In genomic region chr1:181845767-181846166, GRCm38 (mm10) we compare ENCODE assay signal across 18 mouse cellular contexts. TPM values are rescaled to one million over a fixed set of nuclear protein-coding genes. Genes with fewer than 3 reads are reported as not detected.
A peak's percentile ranks its signal among the peaks of the same experiment; 100 is the strongest.
DNase-seq lines count a peak whose midpoint lies in the region; ATAC-seq and TF ChIP-seq lines count a peak whose summit lies in the region.
"Had no signal": no experiment of that assay in that cellular context is flagged by ENCODE, and none has a peak within 500 bp of the region (broad histone marks: within the 10 kb centered on the region; RNA-seq: fewer than 3 reads in every experiment).

No protein-coding gene starts in this region.

- no peak for TF ChIP-seq EP300 in liver, postnatal 0 days (IDR thresholded peaks at IDR 0.05; ENCODE audit: low read depth)

- H3K4me1 ChIP-seq in spleen, adult 2 months (ENCODE audit: control insufficient read depth, insufficient read depth, insufficient read length) = peaks cover 8% of the 10 kb centered on the region; the same call in 1 of the 2 replicates
- peaks cover 11% of the 10 kb centered on the region for H3K4me1 ChIP-seq in liver, postnatal 0 days (ENCODE audit: insufficient read depth)

- no peak for TF ChIP-seq CTCF in spleen, adult 2 months (IDR thresholded peaks at IDR 0.05; ENCODE audit: extremely low read depth, insufficient read depth, insufficient read length, insufficient replicate concordance)
- no peak for TF ChIP-seq CTCF in liver, postnatal 0 days (IDR thresholded peaks at IDR 0.05; ENCODE audit: low read depth)
- TF ChIP-seq CTCF in layer of hippocampus, adult 2 months (conservative IDR thresholded peaks at IDR 0.05) = no peak

- peak overlapping the region; percentile 33; the same call in 1 of the 2 replicates for H3K4me2 ChIP-seq in liver, postnatal 0 days (ENCODE audit: low read depth, low read length)
- H3K4me2 ChIP-seq: hindbrain, embryonic 13.5 days; limb, embryonic 15.5 days; lung, embryonic 15.5 days; neural tube, embryonic 12.5 days had no signal

- WGBS in spleen, adult 2 months = 11% methylated on average over 3 of the region's 3 CpGs
- 32% methylated on average over 3 of the region's 3 CpGs for WGBS in liver, postnatal 0 days (ENCODE audit: insufficient replicate concordance)

- H3K27me3 ChIP-seq in spleen, adult 2 months (ENCODE audit: control insufficient read depth, insufficient read depth, low read length) = no peaks in the 10 kb centered on the region
- H3K27me3 ChIP-seq in liver, postnatal 0 days (ENCODE audit: insufficient read depth, low read length) = no peaks in the 10 kb centered on the region
- H3K27me3 ChIP-seq: limb, embryonic 15.5 days; lung, embryonic 15.5 days; neural tube, embryonic 12.5 days had no signal

- H3K36me3 ChIP-seq in spleen, adult 2 months (ENCODE audit: control insufficient read depth, insufficient read depth, low read length) = no peaks in the 10 kb centered on the region
- no peaks in the 10 kb centered on the region for H3K36me3 ChIP-seq in liver, postnatal 0 days (replicated peaks; ENCODE audit: insufficient read depth, low read length)
- H3K36me3 ChIP-seq: heart, embryonic 10.5 days; hindbrain, embryonic 13.5 days; limb, embryonic 15.5 days; lung, embryonic 15.5 days; neural tube, embryonic 12.5 days had no signal

- H3K9me3 ChIP-seq in liver, postnatal 0 days (ENCODE audit: low read length) = no peaks in the 10 kb centered on the region
- H3K9me3 ChIP-seq: heart, embryonic 10.5 days; hindbrain, embryonic 13.5 days; limb, embryonic 15.5 days; lung, embryonic 15.5 days; neural tube, embryonic 12.5 days had no signal

- peak; percentile 88 for DNase-seq in heart, adult 11 months
- no peak for DNase-seq in heart, adult 8-10 months (ENCODE audit: low spot score)
- DNase-seq in spleen, adult 2 months (ENCODE audit: low read depth in 1 of 2, low spot score in 2 of 2) = no peak
- DNase-seq in spleen, postnatal 10 days (ENCODE audit: low spot score in 2 of 2) = no peak
- no peak for DNase-seq in liver, postnatal 0 days
- DNase-seq in layer of hippocampus, adult 2 months (ENCODE audit: low spot score in 2 of 2) = no peak
- DNase-seq in thymus, postnatal 14 days = no peak
- DNase-seq in ovary, postnatal 36 days (ENCODE audit: low spot score) = no peak
- DNase-seq: cerebellum, postnatal 10 days; gastrocnemius, postnatal 14 days; heart, postnatal 10 days; right cerebral cortex, postnatal 4 days had no signal

- no peak for ATAC-seq in liver, postnatal 0 days

- no peak overlapping the region for H3K9ac ChIP-seq in liver, postnatal 0 days (replicated peaks)
- H3K9ac ChIP-seq: hindbrain, embryonic 13.5 days; limb, embryonic 15.5 days; lung, embryonic 15.5 days; neural tube, embryonic 12.5 days had no signal

- TF ChIP-seq POLR2A in spleen, adult 2 months (IDR thresholded peaks at IDR 0.05; ENCODE audit: low read depth, low read length) = no peak

- H3K4me3 ChIP-seq in spleen, adult 2 months (ENCODE audit: extremely low read depth, insufficient read depth, insufficient read length) = no peak overlapping the region
- no peak overlapping the region for H3K4me3 ChIP-seq in liver, postnatal 0 days (ENCODE audit: low read depth, low read length)
- no peak overlapping the region for H3K4me3 ChIP-seq in layer of hippocampus, adult 2 months
- H3K4me3 ChIP-seq: heart, embryonic 10.5 days; hindbrain, embryonic 13.5 days; limb, embryonic 15.5 days; lung, embryonic 15.5 days; neural tube, embryonic 12.5 days had no signal

- H3K27ac ChIP-seq in spleen, adult 2 months (ENCODE audit: insufficient read depth, low read length) = peak overlapping the region; percentile 67
- no peak overlapping the region for H3K27ac ChIP-seq in liver, postnatal 0 days (ENCODE audit: low read depth)
- no peak overlapping the region for H3K27ac ChIP-seq in layer of hippocampus, adult 2 months
- H3K27ac ChIP-seq: heart, embryonic 10.5 days; hindbrain, embryonic 13.5 days; limb, embryonic 15.5 days; lung, embryonic 15.5 days; neural tube, embryonic 12.5 days; stomach, postnatal 0 days had no signal

RNA-seq across cellular contexts. Expression of gene Lbr, which starts 2.9 kb away (rescaled TPM):
- 10 to 100 TPM; 18.8 to 21.3 (median 20.1) TPM for total RNA-seq in heart, adult 8-10 months (2022)
- polyA plus RNA-seq in spleen, adult 2 months (2012; rRNA removed) = 48.8 and 50.5 TPM in 2 replicates
- 107 and 119 TPM in 2 replicates for polyA plus RNA-seq in liver, postnatal 0 days (2015; fragmentation: Nextera tagmentation; extraction: Ambion mirVana)
- 10 to 100 TPM; 12.0 to 15.7 TPM for total RNA-seq in layer of hippocampus, adult 2 months (2021)
